Mouse (Mus musculus): ENCODE data around the gene Agbl4.

- TF ChIP-seq REST (IDR thresholded peaks at IDR 0.05; ENCODE audit: insufficient read depth, insufficient read length) (no peak), POLR2A (IDR thresholded peaks at IDR 0.05; ENCODE audit: insufficient read length, low read depth) (no peak), MYOG (IDR thresholded peaks at IDR 0.05; ENCODE audit: control insufficient read depth in 1 of 3, insufficient read depth in 1 of 3, insufficient read length in 2 of 3, low read depth in 2 of 3) (no peak), TCF12 (IDR thresholded peaks at IDR 0.05; ENCODE audit: insufficient read depth, poor library complexity, severe bottlenecking) (no peak), USF1 (IDR thresholded peaks at IDR 0.05; ENCODE audit: low read depth) (no peak), CEBPB (IDR thresholded peaks at IDR 0.05; ENCODE audit: insufficient read depth, poor library complexity, severe bottlenecking) (no peak), E2F4 (IDR thresholded peaks at IDR 0.05; ENCODE audit: insufficient read depth) (no peak), MAX (IDR thresholded peaks at IDR 0.05; ENCODE audit: low read depth) (no peak)
These were observed 802.6 kb downstream of the Agbl4 start for GRCm38 (mm10) chr4:111200100-111200499.
